Mouse (Mus musculus): ENCODE measurements at regions not wholly inside any gene's neighbourhood (a gene's known extent, or its start where the extent isn't known, plus 50 kb on each side); places are given as distances from the start of the nearest gene placed in this dataset.

- ATAC-seq (ENCODE audit: insufficient number of reproducible peaks, low FRiP score, low TSS enrichment, low read depth): no peak
- 70% methylated on average over 3 of the region's 3 CpGs for WGBS
Measured at GRCm38 (mm10) chr5:50733711-50734110, 674.9 kb upstream of the Adgra3 start.

DNA sequence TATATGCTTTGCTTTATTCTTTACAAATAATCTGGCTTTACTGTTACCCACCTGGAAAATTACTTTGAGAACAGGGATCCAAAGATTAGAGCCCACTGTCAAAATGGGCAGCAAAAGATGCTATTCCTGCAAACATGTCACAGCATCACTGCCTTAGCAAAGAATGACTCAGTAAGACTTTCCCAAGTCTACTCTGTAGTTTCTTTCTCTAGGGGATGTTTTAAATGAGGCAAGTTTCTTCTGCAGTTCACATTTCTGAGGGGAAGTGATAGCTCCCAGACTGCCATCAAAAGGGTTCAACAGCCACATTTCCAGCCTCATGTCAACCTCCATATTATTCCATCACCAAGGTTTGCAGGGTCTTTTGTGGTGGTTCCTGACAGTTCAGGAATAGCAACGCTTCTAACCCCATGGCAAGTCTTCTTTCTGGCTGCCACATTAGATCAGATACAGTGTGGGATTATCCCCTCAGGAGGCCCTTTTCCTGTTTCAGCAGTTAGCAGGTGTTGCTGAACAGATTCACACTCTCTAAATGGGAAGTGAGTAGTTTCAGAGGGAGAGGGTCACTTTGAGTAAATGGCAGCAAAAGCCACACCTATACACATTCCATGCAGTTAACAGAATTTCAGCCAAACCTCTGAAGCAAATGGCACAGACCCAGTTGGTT, 669.7 kb upstream of the Adgra3 start:
- Histone ChIP-seq H3K4me2 (no peak overlapping the region), H3K4me1 (no peaks in the 10 kb centered on the region), H3K9ac (no peak overlapping the region), H3K4me3 (no peak overlapping the region), H3K36me3 (no peaks in the 10 kb centered on the region), H3K27ac (no peak overlapping the region), H3K9me3 (no peaks in the 10 kb centered on the region), H3K27me3 (no peaks in the 10 kb centered on the region)
- no peak for ATAC-seq (ENCODE audit: insufficient number of reproducible peaks, low FRiP score, low TSS enrichment, low read depth)
- WGBS: 64% methylated on average over 1 of the region's 1 CpGs

More at GRCm38 (mm10) chr5:50733711-50734110, 674.9 kb upstream of the Adgra3 start:
- Histone ChIP-seq H3K36me3 (no peaks in the 10 kb centered on the region), H3K27ac (no peak overlapping the region), H3K4me3 (no peak overlapping the region), H3K27me3 (no peaks in the 10 kb centered on the region), H3K4me2 (no peak overlapping the region), H3K9ac (no peak overlapping the region), H3K9me3 (no peaks in the 10 kb centered on the region), H3K4me1 (no peaks in the 10 kb centered on the region)

GRCm38 (mm10) chr5:50706945-50707663, 648.3 kb upstream of the Adgra3 start:
- 41% methylated on average over 2 of the region's 2 CpGs for WGBS
- Histone ChIP-seq H3K9me3 (no peaks in the 10 kb centered on the region), H3K9ac (no peak overlapping the region), H3K4me3 (no peak overlapping the region), H3K4me1 (no peaks in the 10 kb centered on the region), H3K27me3 (no peaks in the 10 kb centered on the region), H3K4me2 (no peak overlapping the region), H3K27ac (no peak overlapping the region), H3K36me3 (no peaks in the 10 kb centered on the region)
- ATAC-seq (ENCODE audit: insufficient number of reproducible peaks, low FRiP score, low TSS enrichment, low read depth): no peak

DNA sequence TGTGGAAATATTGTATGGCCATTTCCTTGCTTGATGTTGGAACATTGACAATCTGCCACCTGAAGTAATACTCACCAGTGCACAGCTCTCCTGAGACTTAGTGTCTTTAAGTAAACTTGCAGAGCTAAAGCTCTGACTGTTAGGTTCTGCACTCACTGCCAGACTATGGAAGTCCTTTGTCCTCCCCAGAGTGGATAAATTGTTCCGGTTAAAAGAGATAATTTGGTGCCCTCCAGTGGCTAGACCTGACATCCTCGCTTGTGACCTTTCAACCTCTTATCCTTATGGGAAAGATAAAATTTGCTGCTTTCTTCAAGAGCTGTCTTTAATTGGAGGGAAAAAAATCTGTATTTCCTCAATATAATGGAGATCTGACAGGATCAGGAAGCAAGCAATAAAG, 639.3 kb upstream of the Adgra3 start:
- Histone ChIP-seq H3K4me2 (no peak overlapping the region), H3K4me1 (no peaks in the 10 kb centered on the region), H3K27ac (no peak overlapping the region), H3K9me3 (no peaks in the 10 kb centered on the region), H3K36me3 (no peaks in the 10 kb centered on the region), H3K9ac (no peak overlapping the region), H3K4me3 (no peak overlapping the region), H3K27me3 (no peaks in the 10 kb centered on the region)
- WGBS: 21% methylated on average over 2 of the region's 2 CpGs
- no peak for ATAC-seq (ENCODE audit: insufficient number of reproducible peaks, low FRiP score, low TSS enrichment, low read depth)

GRCm38 (mm10) chr5:50697588-50697987, 638.8 kb upstream of the Adgra3 start:
- no peak for ATAC-seq (ENCODE audit: insufficient number of reproducible peaks, low FRiP score, low TSS enrichment, low read depth)
- peak overlapping the region; percentile 38; the same call in 1 of the 2 replicates for H3K27ac ChIP-seq
- 53% methylated on average over 8 of the region's 8 CpGs for WGBS

GRCm38 (mm10) chr5:50688362-50688761, 629.6 kb upstream of the Adgra3 start:
- H3K4me3 ChIP-seq: no peak overlapping the region
- no peaks in the 10 kb centered on the region for H3K27me3 ChIP-seq
- no peaks in the 10 kb centered on the region for H3K4me1 ChIP-seq
- no peaks in the 10 kb centered on the region for H3K36me3 ChIP-seq
- H3K27ac ChIP-seq: no peak overlapping the region
- H3K9ac ChIP-seq: no peak overlapping the region
- H3K4me2 ChIP-seq: no peak overlapping the region
- WGBS: 70% methylated on average over 2 of the region's 2 CpGs
- H3K9me3 ChIP-seq: no peaks in the 10 kb centered on the region
- ATAC-seq (ENCODE audit: insufficient number of reproducible peaks, low FRiP score, low TSS enrichment, low read depth): no peak

More at GRCm38 (mm10) chr5:50697588-50697987, 638.8 kb upstream of the Adgra3 start:
- H3K4me2 ChIP-seq: no peak overlapping the region
- H3K9ac ChIP-seq: no peak overlapping the region
- H3K4me1 ChIP-seq: no peaks in the 10 kb centered on the region
- no peaks in the 10 kb centered on the region for H3K36me3 ChIP-seq
- no peaks in the 10 kb centered on the region for H3K27me3 ChIP-seq
- no peaks in the 10 kb centered on the region for H3K9me3 ChIP-seq
- no peak overlapping the region for H3K4me3 ChIP-seq

DNA sequence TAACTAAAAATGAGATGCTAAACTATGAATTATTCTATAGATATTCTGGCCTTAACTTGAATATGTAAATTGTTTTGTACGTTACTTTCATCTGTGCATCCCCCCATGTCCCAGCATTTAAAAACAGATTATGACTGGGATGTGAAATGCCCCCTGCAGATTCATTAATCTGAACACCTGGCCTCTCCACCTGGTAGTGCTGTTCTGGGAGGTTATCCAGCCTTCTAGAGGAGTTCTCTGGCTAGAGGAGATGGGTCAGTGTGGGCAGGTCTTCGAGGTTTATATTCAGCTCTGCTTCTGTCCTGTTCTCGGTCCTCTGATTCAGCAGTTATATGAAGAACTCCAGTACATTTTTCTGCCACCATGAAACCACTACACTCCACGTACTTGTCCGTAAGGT, 625.2 kb upstream of the Adgra3 start:
- Histone ChIP-seq H3K9ac (no peak overlapping the region), H3K4me2 (no peak overlapping the region), H3K9me3 (no peaks in the 10 kb centered on the region), H3K4me3 (no peak overlapping the region), H3K27ac (no peak overlapping the region), H3K4me1 (no peaks in the 10 kb centered on the region), H3K27me3 (no peaks in the 10 kb centered on the region), H3K36me3 (no peaks in the 10 kb centered on the region)
- 79% methylated on average over 5 of the region's 5 CpGs for WGBS
- ATAC-seq (ENCODE audit: insufficient number of reproducible peaks, low FRiP score, low TSS enrichment, low read depth): no peak

DNA sequence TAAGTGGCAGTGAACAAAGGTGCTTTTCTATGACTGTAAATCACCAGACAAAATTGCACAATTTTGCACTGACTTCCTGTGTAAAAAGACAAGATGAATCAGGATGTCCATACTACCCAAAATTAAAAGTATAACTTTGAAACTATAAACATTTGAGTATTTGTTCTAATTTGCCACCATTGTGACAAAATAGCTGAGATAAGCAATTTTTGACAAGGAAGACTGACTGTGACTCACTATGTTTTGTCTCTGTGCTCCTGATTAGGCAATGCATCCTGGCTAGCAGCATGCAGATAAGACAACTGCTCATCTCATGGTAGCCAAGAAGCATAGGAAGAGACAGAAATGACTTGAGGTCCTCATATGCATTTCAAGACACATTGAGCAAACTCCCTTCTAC, 577.7 kb upstream of the Adgra3 start:
- H3K27ac ChIP-seq: no peak overlapping the region
- no peaks in the 10 kb centered on the region for H3K4me1 ChIP-seq
- no peaks in the 10 kb centered on the region for H3K36me3 ChIP-seq
- H3K27me3 ChIP-seq: no peaks in the 10 kb centered on the region
- ATAC-seq (ENCODE audit: insufficient number of reproducible peaks, low FRiP score, low TSS enrichment, low read depth): no peak
- no peaks in the 10 kb centered on the region for H3K9me3 ChIP-seq
- H3K4me3 ChIP-seq: no peak overlapping the region
- H3K4me2 ChIP-seq: no peak overlapping the region
- no peak overlapping the region for H3K9ac ChIP-seq

DNA sequence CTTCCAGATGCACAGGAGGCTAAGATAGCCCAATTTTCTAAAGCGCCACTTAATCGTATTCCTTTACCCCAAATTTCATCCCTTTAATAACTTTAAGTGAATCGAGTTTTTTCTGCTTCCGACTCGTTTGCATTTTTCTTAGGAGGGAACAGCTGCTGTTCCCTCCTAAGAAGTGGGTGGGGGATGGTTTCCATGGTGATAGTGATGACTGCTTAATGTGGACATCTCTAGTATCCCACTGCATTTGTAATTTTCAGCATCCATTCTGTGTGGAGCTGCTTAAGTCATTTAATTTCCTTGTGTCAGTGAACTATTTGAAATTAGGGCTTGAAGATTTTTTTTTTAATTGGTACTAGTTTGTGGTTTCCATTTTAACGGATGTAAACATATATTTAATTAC, 567.8 kb upstream of the Adgra3 start:
- no peak overlapping the region for H3K9ac ChIP-seq
- no peaks in the 10 kb centered on the region for H3K36me3 ChIP-seq
- WGBS: 76% methylated on average over 6 of the region's 6 CpGs
- no peaks in the 10 kb centered on the region for H3K4me1 ChIP-seq
- H3K4me3 ChIP-seq: no peak overlapping the region
- no peak for ATAC-seq (ENCODE audit: insufficient number of reproducible peaks, low FRiP score, low TSS enrichment, low read depth)
- no peaks in the 10 kb centered on the region for H3K9me3 ChIP-seq
- H3K27ac ChIP-seq: no peak overlapping the region
- no peaks in the 10 kb centered on the region for H3K27me3 ChIP-seq
- H3K4me2 ChIP-seq: no peak overlapping the region

DNA sequence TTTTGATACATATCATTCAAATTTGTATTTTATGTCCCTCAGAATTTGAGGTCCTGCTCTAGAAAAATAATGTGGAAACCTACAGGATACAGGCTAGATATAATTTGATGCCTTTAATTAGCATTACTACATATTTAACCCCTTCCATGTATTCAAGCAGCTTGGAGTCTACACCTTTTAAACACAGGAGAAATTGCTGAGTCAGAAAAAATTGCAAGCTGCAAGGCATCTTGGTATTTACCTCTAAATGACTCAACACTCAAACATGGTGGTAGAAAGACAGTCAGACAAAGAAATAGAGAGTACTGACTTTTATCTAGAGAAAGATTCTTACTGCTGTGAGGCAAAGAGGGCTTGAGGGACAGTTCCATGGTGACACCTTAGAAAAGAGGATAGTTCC, 565.4 kb upstream of the Adgra3 start:
- no peak overlapping the region for H3K4me2 ChIP-seq
- no peak overlapping the region for H3K4me3 ChIP-seq
- no peaks in the 10 kb centered on the region for H3K27me3 ChIP-seq
- ATAC-seq (ENCODE audit: insufficient number of reproducible peaks, low FRiP score, low TSS enrichment, low read depth): no peak
- H3K9me3 ChIP-seq: no peaks in the 10 kb centered on the region
- H3K4me1 ChIP-seq: no peaks in the 10 kb centered on the region
- no peaks in the 10 kb centered on the region for H3K36me3 ChIP-seq
- no peak overlapping the region for H3K27ac ChIP-seq
- H3K9ac ChIP-seq: no peak overlapping the region
